Mouse (Mus musculus) liver, embryonic 12.5 days (tissue): ENCODE data around the gene Fbxo45. TPM values are rescaled to one million over a fixed set of nuclear protein-coding genes. Genes with fewer than 3 reads are reported as not detected.
"Not testable (repeated sequence)": the region's sequence is repeated elsewhere in the genome, so short reads cannot be mapped to it uniquely, and the experiment has no call there.

Experiments used
- ATAC-seq: fragments of 200-750 bp; cut with Nextera tagmentation; 2 replicates; pipeline ENCODE4 v1.8.0; 2017; ENCODE audit warnings: moderate number of reproducible peaks, mild to moderate bottlenecking, moderate library complexity
- H3K27ac ChIP-seq: fragments of 300-500 bp; sonication (generic); 2 replicates; pipeline ENCODE4 v1.5.1; 2016; ENCODE audit warnings: mild to moderate bottlenecking
- H3K27me3 ChIP-seq: fragments of 300-500 bp; sonication (generic); replicated peaks from 2 replicates; pipeline ENCODE4 v1.6.1; 2016; ENCODE audit warnings: mild to moderate bottlenecking, moderate library complexity
- H3K36me3 ChIP-seq: fragments of 300-500 bp; sonication (generic); 2 replicates; pipeline ENCODE4 v1.6.1; 2016; ENCODE audit warnings: mild to moderate bottlenecking, moderate library complexity
- H3K4me1 ChIP-seq: fragments of 300-500 bp; sonication (generic); 2 replicates; pipeline ENCODE4 v1.6.1; 2016
- H3K4me2 ChIP-seq: fragments of 300-500 bp; sonication (generic); 2 replicates; pipeline ENCODE4 v1.6.1; 2016; ENCODE audit warnings: mild to moderate bottlenecking, moderate library complexity
- H3K4me3 ChIP-seq: fragments of 300-500 bp; sonication (generic); 2 replicates; pipeline ENCODE4 v1.5.1; 2016; ENCODE audit warnings: mild to moderate bottlenecking, moderate library complexity
- H3K9ac ChIP-seq: fragments of 300-500 bp; sonication (generic); 2 replicates; pipeline ENCODE4 v1.6.1; 2016; ENCODE audit warnings: mild to moderate bottlenecking, moderate library complexity
- H3K9me3 ChIP-seq: fragments of 300-500 bp; sonication (generic); replicated peaks from 2 replicates; pipeline ENCODE4 v1.6.1; 2016; ENCODE audit warnings: mild to moderate bottlenecking, moderate library complexity
- WGBS: fragments of 180-500 bp; shearing (Covaris S2); methylation state at CpG from one replicate; pipeline ENCODE4 v1.1.7; 2016; ENCODE audit not compliant: insufficient replicate concordance; 5-methylcytosine and 5-hydroxymethylcytosine counted together
- polyA plus RNA-seq: library from polyadenylated mRNA; unstranded; fragments of >200 nt; fragmentation: Nextera tagmentation; extraction: Ambion mirVana; gene quantifications from 2 replicates; pipeline ENCODE4 v1.2.1, GENCODE M21; 2016

The Fbxo45 gene
- polyA plus RNA-seq, 1 experiment from 2014 or later, result 13.8 TPM

DNA sequence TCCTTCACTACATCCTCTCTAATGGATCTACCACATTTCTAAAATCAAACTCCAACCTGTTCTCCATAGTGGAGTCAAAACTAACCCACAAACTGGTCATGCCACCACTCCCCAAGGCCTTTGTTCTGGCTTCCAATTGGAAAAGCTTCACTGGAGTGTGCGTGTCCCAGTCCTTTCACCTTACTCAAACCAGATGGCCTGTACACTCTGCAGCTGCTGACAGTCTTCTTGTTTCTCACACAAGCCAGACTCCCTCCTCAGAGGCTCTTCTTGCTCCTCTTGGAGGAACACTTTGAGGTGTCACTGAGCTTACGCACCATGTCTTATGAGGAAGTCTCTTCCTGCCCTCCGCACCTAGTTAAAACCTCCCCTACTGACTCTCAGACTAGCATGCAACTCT lies 3.1 kb downstream of the Fbxo45 start:
- no peaks in the 10 kb centered on the region for H3K9me3 ChIP-seq
- H3K4me3 ChIP-seq, result no peak overlapping the region
- H3K4me1 ChIP-seq, result peaks cover 38% of the 10 kb centered on the region
- peak overlapping the region; percentile 7; the same call in 1 of the 2 replicates for H3K4me2 ChIP-seq
- WGBS, result 87% methylated on average over 3 of the region's 3 CpGs
- no peak for ATAC-seq
- no peak overlapping the region for H3K27ac ChIP-seq
- H3K36me3 ChIP-seq, result peaks cover 14% of the 10 kb centered on the region
- H3K9ac ChIP-seq, result no peak overlapping the region; the same call in 1 of the 2 replicates
- no peaks in the 10 kb centered on the region for H3K27me3 ChIP-seq

DNA sequence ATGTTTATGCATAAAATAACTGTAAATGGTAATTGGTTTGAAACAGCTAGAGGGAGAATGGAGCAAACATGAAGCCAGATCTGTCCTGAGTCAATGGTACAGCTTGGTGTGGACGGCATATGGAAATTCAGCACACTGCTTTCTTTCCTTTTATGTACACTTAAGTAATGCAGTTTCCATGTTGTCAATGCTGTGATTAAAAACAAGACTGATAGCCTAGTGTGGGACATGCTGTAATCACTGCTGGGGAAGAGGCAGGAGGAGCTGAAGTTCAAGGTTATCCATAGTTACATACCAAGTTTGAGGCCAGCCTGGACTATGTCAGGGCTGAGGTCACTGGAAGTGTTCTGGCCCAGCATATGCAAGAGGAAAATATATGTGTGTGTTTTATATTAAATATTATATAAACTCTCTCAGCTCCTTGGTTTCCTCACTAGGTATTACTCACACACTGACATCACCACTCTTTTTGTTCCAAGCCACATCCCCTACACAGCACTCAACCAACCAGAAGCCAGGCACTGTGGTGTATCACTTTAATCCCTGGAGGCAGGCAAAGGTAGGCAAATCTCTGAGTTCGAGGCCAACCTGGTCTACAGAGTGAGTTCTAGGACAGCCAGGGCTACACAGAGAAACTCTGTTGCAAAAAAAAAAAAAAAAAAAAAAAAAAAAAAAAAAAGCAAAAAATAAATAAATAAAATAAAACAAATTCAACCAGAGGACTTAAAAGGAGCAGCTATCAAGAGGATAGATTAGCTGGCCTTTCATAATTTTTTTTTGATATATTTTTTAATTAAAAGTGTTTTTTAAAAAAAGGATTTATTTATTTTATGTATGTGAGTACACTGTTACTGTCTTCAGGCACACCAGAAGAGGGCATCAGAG lies 7.3 kb downstream of the Fbxo45 start:
- peaks cover 14% of the 10 kb centered on the region for H3K4me1 ChIP-seq
- no peak for ATAC-seq
- no peak overlapping the region for H3K4me3 ChIP-seq
- H3K27me3 ChIP-seq, result no peaks in the 10 kb centered on the region
- no peak overlapping the region for H3K27ac ChIP-seq
- H3K9me3 ChIP-seq, result no peaks in the 10 kb centered on the region
- H3K36me3 ChIP-seq, result peaks cover 47% of the 10 kb centered on the region
- WGBS, result 73% methylated on average over 2 of the region's 2 CpGs
- H3K4me2 ChIP-seq, result no peak overlapping the region
- no peak overlapping the region for H3K9ac ChIP-seq

DNA sequence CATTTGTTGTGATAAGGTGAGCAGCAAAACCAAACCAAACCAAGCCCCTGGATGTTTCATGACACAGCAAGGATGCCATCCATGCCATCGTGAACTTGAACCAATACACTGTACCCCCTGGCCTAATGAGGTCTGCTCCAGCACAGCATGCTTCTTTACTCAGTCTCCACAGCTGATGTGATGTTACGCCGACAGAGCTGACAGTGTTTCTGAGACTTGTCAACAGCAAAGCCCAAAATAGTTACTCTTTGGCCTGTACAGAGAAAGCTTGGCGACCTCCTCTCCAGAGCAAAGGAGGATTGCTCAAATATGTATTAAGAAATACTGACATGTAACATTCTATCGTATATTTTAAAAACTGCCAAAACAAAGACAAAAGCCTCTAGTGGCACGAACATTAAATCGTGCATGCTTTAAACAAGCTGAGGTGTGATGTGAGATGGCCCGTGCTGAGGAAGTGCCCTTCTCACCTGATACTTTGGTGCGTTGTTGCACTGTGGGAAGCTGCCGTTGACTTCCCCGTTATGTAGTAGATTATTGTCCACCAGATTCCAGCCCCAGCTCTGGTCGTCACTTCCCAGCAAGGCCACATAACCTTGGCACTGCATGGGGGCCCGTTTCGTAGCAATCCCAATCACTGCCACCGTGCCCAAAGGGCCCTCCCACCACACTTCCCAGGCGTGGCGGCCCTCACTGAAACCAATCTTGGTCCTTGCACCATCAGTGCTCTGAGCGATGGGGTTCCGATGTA lies 8.9 kb downstream of the Fbxo45 start:
- no peak overlapping the region for H3K4me3 ChIP-seq
- H3K27me3 ChIP-seq, result no peaks in the 10 kb centered on the region
- H3K9ac ChIP-seq, result no peak overlapping the region
- no peaks in the 10 kb centered on the region for H3K9me3 ChIP-seq
- H3K4me2 ChIP-seq, result no peak overlapping the region
- peaks cover 57% of the 10 kb centered on the region for H3K36me3 ChIP-seq
- no peak for ATAC-seq
- WGBS, result 83% methylated on average over 19 of the region's 19 CpGs
- no peak overlapping the region for H3K27ac ChIP-seq
- H3K4me1 ChIP-seq, result peaks cover 2% of the 10 kb centered on the region

DNA sequence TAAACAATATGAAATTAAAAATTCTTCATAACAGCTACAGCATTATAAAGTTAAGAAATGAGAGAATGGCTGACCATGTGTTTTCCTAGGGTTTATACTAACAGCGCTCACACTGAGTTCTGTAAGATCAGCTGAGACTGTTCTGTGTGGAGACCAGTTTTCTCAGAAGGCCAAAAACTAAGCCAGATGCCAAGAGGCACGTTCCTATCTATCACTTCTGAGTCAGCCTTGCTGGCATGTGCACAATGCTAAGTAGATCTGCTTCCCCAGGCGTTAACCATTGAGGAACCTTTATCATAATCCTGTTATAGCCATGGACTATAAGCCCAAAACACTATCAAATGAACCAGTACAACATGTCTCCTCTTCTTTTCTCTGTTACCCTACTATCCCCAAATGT lies 14.9 kb downstream of the Fbxo45 start:
- WGBS, result 81% methylated on average over 3 of the region's 3 CpGs
- not testable (repeated sequence) for H3K9me3 ChIP-seq, H3K4me1 ChIP-seq, H3K27me3 ChIP-seq, H3K27ac ChIP-seq, H3K9ac ChIP-seq, H3K4me3 ChIP-seq, H3K4me2 ChIP-seq, ATAC-seq
- peaks cover 59% of the 10 kb centered on the region for H3K36me3 ChIP-seq

DNA sequence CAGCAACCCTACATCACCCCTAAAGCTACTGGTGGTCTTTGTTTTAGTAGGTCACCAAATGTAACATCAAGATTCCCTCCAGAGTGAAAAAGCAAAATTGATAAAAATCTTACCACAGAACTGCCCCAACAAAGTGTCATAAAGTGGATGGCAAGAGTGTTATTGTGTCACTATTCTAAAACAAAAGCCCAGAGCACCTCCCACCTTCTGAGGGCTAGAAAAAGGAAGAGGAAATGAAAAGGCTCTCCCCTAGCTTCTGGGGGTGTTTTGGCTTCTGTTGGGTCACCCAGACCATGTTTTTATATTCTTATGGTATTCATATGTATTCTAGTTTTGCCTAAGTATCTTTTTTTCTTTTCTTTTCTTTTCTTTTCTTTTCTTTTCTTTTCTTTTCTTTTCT lies 24.6 kb downstream of the Fbxo45 start:
- ATAC-seq, result no peak
- no peaks in the 10 kb centered on the region for H3K9me3 ChIP-seq
- no peaks in the 10 kb centered on the region for H3K4me1 ChIP-seq
- no peak overlapping the region for H3K9ac ChIP-seq
- no peaks in the 10 kb centered on the region for H3K27me3 ChIP-seq
- no peaks in the 10 kb centered on the region for H3K36me3 ChIP-seq
- H3K27ac ChIP-seq, result no peak overlapping the region
- no peak overlapping the region for H3K4me3 ChIP-seq
- H3K4me2 ChIP-seq, result no peak overlapping the region

DNA sequence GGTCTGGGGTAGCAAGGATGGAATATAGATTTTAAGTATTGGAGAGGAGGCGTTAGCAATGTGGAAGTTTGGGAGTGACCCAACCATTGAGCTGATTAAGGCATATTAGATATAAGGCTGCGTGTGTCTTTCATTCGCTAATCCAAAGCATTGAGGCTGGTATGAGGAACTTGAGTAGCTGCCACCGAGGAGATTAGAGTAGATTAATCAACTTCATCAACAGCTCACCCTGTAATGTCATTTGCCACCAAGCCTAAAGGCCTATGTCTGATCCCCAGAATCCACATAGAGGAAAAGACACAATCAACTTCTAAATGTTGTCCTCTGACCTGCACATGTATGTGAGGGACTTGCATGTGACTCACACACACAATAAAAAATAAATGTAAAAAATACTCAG lies 25.2 kb downstream of the Fbxo45 start:
- 62% methylated on average over 4 of the region's 4 CpGs for WGBS
- Histone ChIP-seq H3K27ac (no peak overlapping the region), H3K4me1 (no peaks in the 10 kb centered on the region), H3K4me2 (no peak overlapping the region), H3K36me3 (no peaks in the 10 kb centered on the region), H3K9me3 (no peaks in the 10 kb centered on the region), H3K4me3 (no peak overlapping the region), H3K9ac (no peak overlapping the region), H3K27me3 (no peaks in the 10 kb centered on the region)
- no peak for ATAC-seq

DNA sequence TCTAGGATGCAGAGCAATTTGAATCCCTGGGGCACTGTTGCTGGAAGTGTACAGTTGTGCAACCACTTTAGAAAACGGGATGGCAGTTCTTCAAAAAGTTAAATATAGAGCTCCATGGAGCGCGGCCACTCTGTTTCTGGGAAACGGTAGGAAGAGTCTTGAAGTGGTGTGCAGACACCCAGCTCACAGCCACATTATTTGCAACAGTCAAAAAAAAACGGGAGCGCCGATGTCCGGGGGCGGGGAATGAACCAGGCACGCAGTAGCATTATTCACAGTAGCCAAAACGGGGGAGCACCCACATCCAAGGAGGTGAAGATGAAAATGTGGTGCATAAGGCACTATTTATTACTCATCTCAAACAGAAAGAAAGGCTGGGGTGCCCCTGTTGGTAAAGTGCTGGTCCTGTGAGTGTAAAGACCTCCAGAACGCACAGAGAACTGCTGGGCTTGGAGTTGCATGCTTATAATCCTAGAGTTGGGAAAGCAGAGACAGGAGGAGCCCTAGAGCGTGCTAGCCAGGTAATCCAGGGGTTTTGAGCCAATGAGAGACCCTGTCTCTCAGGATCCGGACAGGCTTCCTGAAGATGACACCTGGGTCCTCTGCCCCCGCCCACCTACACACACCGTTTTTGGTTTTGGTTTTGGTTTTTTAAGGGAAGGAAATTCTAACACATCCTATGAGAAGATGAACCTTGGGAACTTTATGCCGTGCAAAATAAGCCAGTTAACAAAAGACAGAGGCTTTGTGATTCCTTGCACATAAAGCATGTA lies 32.0 kb downstream of the Fbxo45 start:
- H3K4me1 ChIP-seq, result no peaks in the 10 kb centered on the region
- H3K9ac ChIP-seq, result no peak overlapping the region
- no peak for ATAC-seq
- no peaks in the 10 kb centered on the region for H3K36me3 ChIP-seq
- H3K4me2 ChIP-seq, result no peak overlapping the region
- H3K27me3 ChIP-seq, result no peaks in the 10 kb centered on the region
- 58% methylated on average over 17 of the region's 17 CpGs for WGBS
- no peak overlapping the region for H3K27ac ChIP-seq
- H3K9me3 ChIP-seq, result peaks cover 5% of the 10 kb centered on the region
- H3K4me3 ChIP-seq, result no peak overlapping the region

DNA sequence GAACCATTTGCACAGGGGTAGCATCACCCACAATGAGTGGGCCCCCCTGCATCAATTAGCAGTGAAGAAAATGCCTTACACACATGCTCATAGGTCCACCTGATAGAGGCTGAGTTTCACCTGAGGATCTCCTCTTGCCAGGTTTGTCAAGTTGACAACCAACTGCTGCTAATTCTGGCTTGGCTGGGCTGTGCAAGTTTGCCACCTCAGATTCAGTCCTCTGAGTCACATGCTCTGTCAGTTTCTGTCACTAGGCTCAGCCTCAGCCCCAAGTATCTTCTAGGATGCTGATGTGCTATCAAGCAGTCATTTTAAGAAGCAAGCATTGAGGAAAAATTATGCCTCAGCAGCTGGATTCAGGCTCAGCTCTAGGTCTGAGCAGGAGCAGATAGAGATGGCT lies 32.8 kb downstream of the Fbxo45 start:
- Histone ChIP-seq H3K27me3 (no peaks in the 10 kb centered on the region), H3K36me3 (no peaks in the 10 kb centered on the region), H3K9me3 (peaks cover 13% of the 10 kb centered on the region), H3K27ac (no peak overlapping the region), H3K4me2 (no peak overlapping the region), H3K4me3 (no peak overlapping the region), H3K4me1 (no peaks in the 10 kb centered on the region), H3K9ac (no peak overlapping the region)
- no peak for ATAC-seq

DNA sequence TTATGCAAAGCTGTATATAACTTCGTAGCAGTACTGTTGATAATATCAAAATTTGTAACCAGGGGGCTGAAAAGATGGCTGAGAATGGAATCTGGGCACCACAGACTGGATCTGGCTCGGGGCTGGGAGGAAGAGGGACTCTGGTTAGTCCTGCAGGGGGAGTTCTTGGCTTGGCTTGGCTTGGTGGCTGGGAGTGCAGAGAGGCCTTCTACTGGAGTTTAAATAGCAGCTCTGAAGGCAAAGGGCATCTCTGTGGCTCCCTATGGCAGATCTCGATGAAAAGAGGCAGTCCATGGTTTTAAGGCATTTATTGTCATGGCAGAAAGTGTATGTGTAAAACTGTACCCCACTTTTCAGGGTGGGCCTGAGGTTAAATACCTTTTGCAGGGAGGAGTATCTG lies 42.1 kb downstream of the Fbxo45 start:
- H3K9me3 ChIP-seq, result peaks cover 12% of the 10 kb centered on the region
- no peak for ATAC-seq
- WGBS, result 48% methylated on average over 3 of the region's 3 CpGs

DNA sequence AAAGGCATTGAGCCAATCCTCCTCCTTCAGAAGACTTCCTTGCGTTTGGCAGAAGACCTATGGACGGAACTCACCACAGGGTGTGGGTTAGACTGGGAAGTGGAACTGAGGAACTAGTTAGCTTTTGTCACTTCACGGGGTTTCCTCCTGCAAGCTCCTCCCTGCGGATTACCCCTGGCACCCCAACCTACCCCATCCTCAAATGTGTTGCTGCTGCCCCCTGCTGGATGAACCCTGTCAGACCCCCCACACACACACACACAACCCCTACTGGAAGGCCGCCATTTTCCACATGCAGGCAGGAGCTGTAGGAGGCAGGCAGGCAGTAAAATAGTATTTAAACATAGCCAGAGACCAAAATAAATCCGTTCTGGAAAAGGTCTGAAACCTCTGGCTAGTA lies 44.3 kb downstream of the Fbxo45 start:
- Histone ChIP-seq H3K9ac (no peak overlapping the region), H3K36me3 (no peaks in the 10 kb centered on the region), H3K27ac (no peak overlapping the region), H3K9me3 (no peaks in the 10 kb centered on the region), H3K4me2 (no peak overlapping the region), H3K27me3 (no peaks in the 10 kb centered on the region), H3K4me3 (no peak overlapping the region), H3K4me1 (no peaks in the 10 kb centered on the region)
- 32% methylated on average over 6 of the region's 6 CpGs for WGBS
- peak; percentile 59; the same call in 1 of the 2 replicates for ATAC-seq

More for the DNA sequence above, 42.1 kb downstream of the Fbxo45 start:
- no peaks in the 10 kb centered on the region for H3K4me1 ChIP-seq
- H3K36me3 ChIP-seq, result no peaks in the 10 kb centered on the region
- H3K4me3 ChIP-seq, result no peak overlapping the region
- no peak overlapping the region for H3K27ac ChIP-seq
- H3K4me2 ChIP-seq, result no peak overlapping the region
- H3K27me3 ChIP-seq, result no peaks in the 10 kb centered on the region
- no peak overlapping the region for H3K9ac ChIP-seq

DNA sequence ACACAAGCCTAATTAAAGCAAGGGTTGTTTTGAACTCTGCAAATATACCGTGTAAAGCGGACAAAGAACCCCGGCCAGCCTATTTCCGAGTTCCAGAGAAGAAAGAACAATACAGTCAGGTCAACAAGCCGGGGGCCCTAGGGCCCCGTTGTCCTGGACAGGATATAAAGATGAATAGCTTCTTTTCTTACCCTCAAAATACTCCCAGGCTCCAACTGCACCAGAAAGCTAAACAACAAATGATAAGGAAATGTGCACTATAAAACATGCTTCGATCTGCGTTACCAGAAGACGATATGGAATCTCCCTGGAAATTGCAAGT lies 46.0 kb downstream of the Fbxo45 start:
- Histone ChIP-seq H3K9me3 (no peaks in the 10 kb centered on the region), H3K9ac (no peak overlapping the region), H3K4me1 (no peaks in the 10 kb centered on the region), H3K4me3 (peak overlapping the region; percentile 27; the same call in 1 of the 2 replicates), H3K4me2 (peak overlapping the region; percentile 21; the same call in 1 of the 2 replicates), H3K36me3 (no peaks in the 10 kb centered on the region), H3K27me3 (no peaks in the 10 kb centered on the region), H3K27ac (0 out of 2 replicates have a peak overlapping the region, but pooled peaks have one; percentile 32)
- WGBS, result 66% methylated on average over 9 of the region's 9 CpGs
- ATAC-seq, result no peak
